ENCODE assay signal across 8 mouse cellular contexts in the genomic region with DNA sequence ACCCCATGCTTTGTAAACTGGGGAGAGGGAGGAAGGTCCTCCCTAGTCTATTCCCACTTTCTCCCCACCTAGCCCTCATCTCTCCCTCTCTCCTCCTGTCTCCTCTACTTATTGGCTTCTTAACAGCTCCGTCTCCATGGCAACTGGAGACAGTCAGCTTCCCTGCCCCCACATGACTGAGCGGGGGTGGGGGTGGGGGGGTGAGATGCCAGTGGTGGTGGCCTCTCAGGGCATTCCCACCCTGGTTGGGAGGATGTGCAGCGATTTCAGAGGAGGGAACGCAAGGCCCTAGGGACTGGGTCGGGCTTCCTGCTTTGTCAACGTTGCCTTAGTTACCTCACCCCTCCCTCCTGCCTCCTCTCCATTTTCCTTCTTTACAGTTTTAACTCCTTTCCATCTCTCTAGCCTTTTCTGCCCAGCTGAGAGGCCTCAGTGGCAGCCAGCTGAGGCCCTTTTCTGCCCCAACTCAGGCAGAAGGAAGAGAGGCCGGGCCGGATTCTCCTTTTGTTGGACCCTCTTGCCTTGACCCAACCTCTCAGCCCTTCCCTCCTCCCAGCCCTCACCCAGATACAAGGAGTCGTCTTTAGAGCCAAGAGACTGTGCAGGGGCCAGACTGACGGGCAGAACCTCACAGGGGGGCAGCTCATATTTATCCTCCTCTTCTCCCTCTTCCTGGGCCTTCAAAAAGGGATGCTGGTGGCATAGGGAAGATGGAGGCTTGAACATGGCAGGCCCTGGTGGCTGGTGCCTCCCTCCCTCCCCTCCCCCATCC. TPM values are rescaled to one million over a fixed set of nuclear protein-coding genes. Genes with fewer than 3 reads are reported as not detected.
A peak's percentile ranks its signal among the peaks of the same experiment; 100 is the strongest.
DNase-seq lines count a peak whose midpoint lies in the region; ATAC-seq lines count a peak whose summit lies in the region.

No protein-coding gene starts in this region.

- peak overlapping the region; percentile 22; the same call in 1 of the 2 replicates for H3K9ac ChIP-seq in midbrain, embryonic 15.5 days

- peaks cover 33% of the 10 kb centered on the region for H3K4me1 ChIP-seq in midbrain, embryonic 15.5 days

- ATAC-seq in midbrain, embryonic 15.5 days (replicated peaks): peak; percentile 93

- no peaks in the 10 kb centered on the region for H3K36me3 ChIP-seq in midbrain, embryonic 15.5 days (replicated peaks)

- no peaks in the 10 kb centered on the region for H3K27me3 ChIP-seq in midbrain, embryonic 15.5 days (replicated peaks)

- no peaks in the 10 kb centered on the region for H3K9me3 ChIP-seq in midbrain, embryonic 15.5 days

- WGBS in midbrain, embryonic 15.5 days: 2% methylated on average over 10 of the region's 10 CpGs

- peak; percentile 66 to 85 for DNase-seq in cerebellum, postnatal 14 days
- no peak for DNase-seq in cerebellum, adult 9-11 months
- DNase-seq in embryo, embryonic 11 days: peak; percentile 83
- peak; percentile 68 to 69 for DNase-seq in heart, adult 9 months (ENCODE audit: low spot score in 2 of 2)
- DNase-seq in kidney, postnatal 25 days: peak; percentile 58 to 71
- DNase-seq in spleen, postnatal 14 days (ENCODE audit: low spot score in 2 of 2): no peak
- no peak for DNase-seq in spleen, adult 18-20 months

- H3K4me2 ChIP-seq in midbrain, embryonic 15.5 days: peak overlapping the region; percentile 46

- peak overlapping the region; percentile 11; the same call in 1 of the 2 replicates for H3K4me3 ChIP-seq in midbrain, embryonic 15.5 days

- H3K27ac ChIP-seq in midbrain, embryonic 15.5 days: peak overlapping the region; percentile 98

RNA-seq across cellular contexts. Expression of gene Sh2d6, which starts 1.4 kb away (rescaled TPM):
- 0.65 and 0.91 TPM in 2 replicates for polyA plus RNA-seq in midbrain, embryonic 15.5 days (2015; fragmentation: Nextera tagmentation; extraction: Ambion mirVana)

RNA-seq across cellular contexts. Expression of gene Capg, which starts 24.1 kb away (rescaled TPM):
- 5.8 and 7.8 TPM in 2 replicates for polyA plus RNA-seq in midbrain, embryonic 15.5 days (2015; fragmentation: Nextera tagmentation; extraction: Ambion mirVana)

Comparison
In these comparisons a context has a peak if more than half of its experiments do, and no peak if none do; other contexts are left out.
1. DNase-seq: peak in cerebellum, postnatal 14 days (2 of 2), embryo, embryonic 11 days (single experiment), heart, adult 9 months (2 of 2) and kidney, postnatal 25 days (2 of 2); none in cerebellum, adult 9-11 months (single experiment), spleen, postnatal 14 days (0 of 2) and spleen, adult 18-20 months (0 of 2).